Mouse (Mus musculus) liver, embryonic 13.5 days (tissue): ENCODE measurements at regions not wholly inside any gene's neighbourhood (a gene's known extent, or its start where the extent isn't known, plus 50 kb on each side); places are given as distances from the start of the nearest gene placed in this dataset.

Source experiments
- ATAC-seq: fragments of 200-750 bp; cut with Nextera tagmentation; 2 replicates; pipeline ENCODE4 v1.8.0; 2017; ENCODE audit warnings: low read depth, mild to moderate bottlenecking, moderate number of reproducible peaks, moderate library complexity
- DNase-seq: peaks from one replicate; pipeline ENCODE4 v3.0.0; 2022
- H3K27ac ChIP-seq: fragments of 300-500 bp; sonication (generic); 2 replicates; pipeline ENCODE4 v1.5.1; 2015; ENCODE audit warnings: moderate library complexity, mild to moderate bottlenecking, inconsistent platforms
- H3K27me3 ChIP-seq: fragments of 300-500 bp; sonication (generic); 2 replicates; pipeline ENCODE4 v1.6.1; 2015; ENCODE audit warnings: mild to moderate bottlenecking, inconsistent platforms
- H3K36me3 ChIP-seq: fragments of 300-500 bp; sonication (generic); 2 replicates; pipeline ENCODE4 v1.6.1; 2015; ENCODE audit warnings: mild to moderate bottlenecking, inconsistent platforms
- H3K4me1 ChIP-seq: fragments of 300-500 bp; sonication (generic); replicated peaks from 2 replicates; pipeline ENCODE4 v1.6.1; 2015; ENCODE audit warnings: inconsistent platforms
- H3K4me2 ChIP-seq: fragments of 300-500 bp; sonication (generic); 2 replicates; pipeline ENCODE4 v1.6.1; 2015; ENCODE audit warnings: inconsistent platforms, mild to moderate bottlenecking, moderate library complexity
- H3K4me3 ChIP-seq: fragments of 300-500 bp; sonication (generic); replicated peaks from 2 replicates; pipeline ENCODE4 v1.5.1; 2015; ENCODE audit warnings: mild to moderate bottlenecking, inconsistent platforms
- H3K9ac ChIP-seq: fragments of 300-500 bp; sonication (generic); 2 replicates; pipeline ENCODE4 v1.6.1; 2015; ENCODE audit warnings: mild to moderate bottlenecking, inconsistent platforms
- H3K9me3 ChIP-seq: fragments of 300-500 bp; sonication (generic); replicated peaks from 2 replicates; pipeline ENCODE4 v1.6.1; 2016; ENCODE audit warnings: inconsistent platforms
- WGBS: fragments of 180-500 bp; shearing (Covaris S2); methylation state at CpG from one replicate; pipeline ENCODE4 v1.1.7; 2015; ENCODE audit not compliant: insufficient replicate concordance; 5-methylcytosine and 5-hydroxymethylcytosine counted together

GRCm38 (mm10) chr5:39417845-39418154 lies 337.5 kb downstream of the Hs3st1 start:
- Histone ChIP-seq H3K9ac (no peak overlapping the region), H3K36me3 (no peaks in the 10 kb centered on the region), H3K4me2 (no peak overlapping the region), H3K4me1 (no peaks in the 10 kb centered on the region), H3K27me3 (no peaks in the 10 kb centered on the region), H3K4me3 (no peak overlapping the region), H3K27ac (no peak overlapping the region), H3K9me3 (no peaks in the 10 kb centered on the region)
- ATAC-seq (no peak), DNase-seq (no peak)
- WGBS, result 60% methylated on average over 3 of the region's 3 CpGs

GRCm38 (mm10) chr5:39417121-39417844 lies 338.0 kb downstream of the Hs3st1 start:
- no peaks in the 10 kb centered on the region for H3K9me3 ChIP-seq
- no peak overlapping the region for H3K4me3 ChIP-seq
- no peaks in the 10 kb centered on the region for H3K4me1 ChIP-seq
- H3K27me3 ChIP-seq, result no peaks in the 10 kb centered on the region
- no peak overlapping the region for H3K9ac ChIP-seq
- WGBS, result 64% methylated on average over 11 of the region's 11 CpGs
- H3K4me2 ChIP-seq, result no peak overlapping the region
- no peak for DNase-seq
- H3K36me3 ChIP-seq, result no peaks in the 10 kb centered on the region
- no peak overlapping the region for H3K27ac ChIP-seq
- no peak for ATAC-seq

- H3K9ac ChIP-seq, result no peak overlapping the region
- DNase-seq, result no peak
- H3K4me1 ChIP-seq, result no peaks in the 10 kb centered on the region
- H3K4me2 ChIP-seq, result no peak overlapping the region
- no peaks in the 10 kb centered on the region for H3K27me3 ChIP-seq
- H3K27ac ChIP-seq, result no peak overlapping the region
- H3K4me3 ChIP-seq, result no peak overlapping the region
- no peaks in the 10 kb centered on the region for H3K9me3 ChIP-seq
- no peak for ATAC-seq
- H3K36me3 ChIP-seq, result no peaks in the 10 kb centered on the region
- 50% methylated on average over 2 of the region's 2 CpGs for WGBS
Measured at GRCm38 (mm10) chr5:39416597-39417023, 338.7 kb downstream of the Hs3st1 start.

GRCm38 (mm10) chr5:39412756-39413155 lies 342.5 kb downstream of the Hs3st1 start:
- 46% methylated on average over 5 of the region's 5 CpGs for WGBS
- ATAC-seq, result no peak

GRCm38 (mm10) chr5:39390391-39390987 lies 364.8 kb downstream of the Hs3st1 start:
- H3K9me3 ChIP-seq, result no peaks in the 10 kb centered on the region
- no peak for ATAC-seq
- H3K9ac ChIP-seq, result no peak overlapping the region
- no peaks in the 10 kb centered on the region for H3K4me1 ChIP-seq
- no peak for DNase-seq
- no peak overlapping the region for H3K4me2 ChIP-seq
- H3K4me3 ChIP-seq, result no peak overlapping the region
- no peaks in the 10 kb centered on the region for H3K27me3 ChIP-seq
- H3K27ac ChIP-seq, result no peak overlapping the region
- H3K36me3 ChIP-seq, result no peaks in the 10 kb centered on the region

More at GRCm38 (mm10) chr5:39412756-39413155, 342.5 kb downstream of the Hs3st1 start:
- Histone ChIP-seq H3K9me3 (no peaks in the 10 kb centered on the region), H3K27me3 (no peaks in the 10 kb centered on the region), H3K4me1 (no peaks in the 10 kb centered on the region), H3K4me3 (no peak overlapping the region), H3K9ac (no peak overlapping the region), H3K4me2 (no peak overlapping the region), H3K36me3 (no peaks in the 10 kb centered on the region), H3K27ac (no peak overlapping the region)
- DNase-seq, result no peak

- Histone ChIP-seq H3K4me2 (no peak overlapping the region), H3K9me3 (no peaks in the 10 kb centered on the region), H3K27ac (no peak overlapping the region), H3K4me1 (no peaks in the 10 kb centered on the region), H3K36me3 (no peaks in the 10 kb centered on the region), H3K9ac (no peak overlapping the region), H3K27me3 (no peaks in the 10 kb centered on the region), H3K4me3 (no peak overlapping the region)
- WGBS, result 68% methylated on average over 2 of the region's 2 CpGs
- DNase-seq (no peak), ATAC-seq (no peak)
Measured at GRCm38 (mm10) chr5:39384410-39384809, 370.9 kb downstream of the Hs3st1 start.

- Histone ChIP-seq H3K9ac (no peak overlapping the region), H3K9me3 (no peaks in the 10 kb centered on the region), H3K4me2 (no peak overlapping the region), H3K27me3 (no peaks in the 10 kb centered on the region), H3K4me1 (no peaks in the 10 kb centered on the region), H3K27ac (no peak overlapping the region), H3K4me3 (no peak overlapping the region), H3K36me3 (no peaks in the 10 kb centered on the region)
- WGBS, result 67% methylated on average over 3 of the region's 3 CpGs
- ATAC-seq (no peak), DNase-seq (no peak)
Measured at GRCm38 (mm10) chr5:39374199-39374598, 381.1 kb downstream of the Hs3st1 start.

GRCm38 (mm10) chr5:39348680-39349079 lies 406.6 kb downstream of the Hs3st1 start:
- no peak overlapping the region for H3K27ac ChIP-seq

GRCm38 (mm10) chr5:39347019-39347418 lies 408.3 kb downstream of the Hs3st1 start:
- Histone ChIP-seq H3K27ac (no peak overlapping the region), H3K9me3 (no peaks in the 10 kb centered on the region), H3K27me3 (no peaks in the 10 kb centered on the region), H3K9ac (no peak overlapping the region), H3K4me3 (no peak overlapping the region), H3K4me1 (no peaks in the 10 kb centered on the region), H3K36me3 (no peaks in the 10 kb centered on the region), H3K4me2 (no peak overlapping the region)
- no peak for ATAC-seq
- 56% methylated on average over 3 of the region's 3 CpGs for WGBS
- DNase-seq, result no peak

More at GRCm38 (mm10) chr5:39348680-39349079, 406.6 kb downstream of the Hs3st1 start:
- Histone ChIP-seq H3K36me3 (no peaks in the 10 kb centered on the region), H3K4me1 (no peaks in the 10 kb centered on the region), H3K4me2 (no peak overlapping the region), H3K9me3 (no peaks in the 10 kb centered on the region), H3K27me3 (no peaks in the 10 kb centered on the region), H3K9ac (no peak overlapping the region), H3K4me3 (no peak overlapping the region)
- WGBS, result 49% methylated on average over 3 of the region's 3 CpGs
- ATAC-seq, result no peak
- DNase-seq, result no peak

GRCm38 (mm10) chr5:39337917-39338316 lies 417.4 kb downstream of the Hs3st1 start:
- no peaks in the 10 kb centered on the region for H3K4me1 ChIP-seq
- no peak overlapping the region for H3K9ac ChIP-seq
- DNase-seq, result no peak
- H3K4me2 ChIP-seq, result no peak overlapping the region
- no peaks in the 10 kb centered on the region for H3K27me3 ChIP-seq
- H3K27ac ChIP-seq, result no peak overlapping the region
- WGBS, result 67% methylated on average over 1 of the region's 1 CpGs
- no peaks in the 10 kb centered on the region for H3K36me3 ChIP-seq
- H3K4me3 ChIP-seq, result no peak overlapping the region
- no peaks in the 10 kb centered on the region for H3K9me3 ChIP-seq
- no peak for ATAC-seq

GRCm38 (mm10) chr5:39336484-39336985 lies 418.7 kb downstream of the Hs3st1 start:
- Histone ChIP-seq H3K4me2 (no peak overlapping the region), H3K9ac (no peak overlapping the region), H3K9me3 (no peaks in the 10 kb centered on the region), H3K27ac (no peak overlapping the region), H3K4me1 (no peaks in the 10 kb centered on the region), H3K4me3 (no peak overlapping the region), H3K36me3 (no peaks in the 10 kb centered on the region), H3K27me3 (no peaks in the 10 kb centered on the region)
- DNase-seq, result no peak
- ATAC-seq, result no peak
- WGBS, result 78% methylated on average over 2 of the region's 2 CpGs

GRCm38 (mm10) chr5:39335321-39335720 lies 420.0 kb downstream of the Hs3st1 start:
- Histone ChIP-seq H3K36me3 (no peaks in the 10 kb centered on the region), H3K4me1 (no peaks in the 10 kb centered on the region), H3K4me3 (no peak overlapping the region), H3K27me3 (no peaks in the 10 kb centered on the region), H3K9me3 (no peaks in the 10 kb centered on the region), H3K4me2 (no peak overlapping the region), H3K27ac (no peak overlapping the region), H3K9ac (no peak overlapping the region)
- 17% methylated on average over 2 of the region's 2 CpGs for WGBS
- DNase-seq (no peak), ATAC-seq (no peak)
